Mouse (Mus musculus) heart, embryonic 16.5 days (tissue): Measurements from ENCODE around the gene Zkscan1. TPM values are rescaled to one million over a fixed set of nuclear protein-coding genes. Genes with fewer than 3 reads are reported as not detected.

Source experiments
- ATAC-seq: fragments of 200-750 bp; cut with Nextera tagmentation; replicated peaks from 2 replicates; pipeline ENCODE4 v1.8.0; 2017; ENCODE audit warnings: moderate number of reproducible peaks; ENCODE audit not compliant: insufficient read depth, low FRiP score; ENCODE audit errors: extremely low read depth
- H3K27ac ChIP-seq: fragments of 300-500 bp; sonication (generic); 2 replicates; pipeline ENCODE4 v1.5.1; 2014; ENCODE audit warnings: mild to moderate bottlenecking, low read length, control low read depth, moderate library complexity
- H3K27me3 ChIP-seq: fragments of 300-500 bp; sonication (generic); 2 replicates; pipeline ENCODE4 v1.6.1; 2014; ENCODE audit warnings: low read length, mixed read lengths; ENCODE audit not compliant: control insufficient read depth, insufficient read depth
- H3K36me3 ChIP-seq: fragments of 300-500 bp; sonication (generic); 2 replicates; pipeline ENCODE4 v1.6.1; 2014; ENCODE audit not compliant: control insufficient read depth, insufficient read depth
- H3K4me1 ChIP-seq: fragments of 300-500 bp; sonication (generic); 2 replicates; pipeline ENCODE4 v1.6.1; 2014; ENCODE audit warnings: low read length, mixed read lengths; ENCODE audit not compliant: control insufficient read depth, insufficient read depth
- H3K4me2 ChIP-seq: fragments of 300-500 bp; sonication (generic); 2 replicates; pipeline ENCODE4 v1.6.1; 2014; ENCODE audit warnings: low read depth, mild to moderate bottlenecking, control low read depth, low read length
- H3K4me3 ChIP-seq: fragments of 300-500 bp; sonication (generic); 2 replicates; pipeline ENCODE4 v1.5.1; 2014; ENCODE audit warnings: mild to moderate bottlenecking, control low read depth, low read length
- H3K9ac ChIP-seq: fragments of 300-500 bp; sonication (generic); 2 replicates; pipeline ENCODE4 v1.6.1; 2014; ENCODE audit warnings: low read length, control low read depth
- H3K9me3 ChIP-seq: fragments of 300-500 bp; sonication (generic); replicated peaks from 2 replicates; pipeline ENCODE4 v1.6.1; 2016; ENCODE audit warnings: low read length; ENCODE audit not compliant: control insufficient read depth
- WGBS: fragments of 180-500 bp; shearing (Covaris S2); extraction: QIAGEN DNeasy Blood & Tissue Kit; methylation state at CpG from one replicate; pipeline ENCODE4 v1.1.7; 2014; 5-methylcytosine and 5-hydroxymethylcytosine counted together
- polyA plus RNA-seq: library from polyadenylated mRNA; unstranded; fragments of >200 nt; fragmentation: Nextera tagmentation; extraction: Ambion mirVana; gene quantifications from 2 replicates; pipeline ENCODE4 v1.2.1, GENCODE M21; 2015

Zkscan1 gene
- polyA plus RNA-seq, 1 experiment from 2014 or later: 10.1 TPM

DNA sequence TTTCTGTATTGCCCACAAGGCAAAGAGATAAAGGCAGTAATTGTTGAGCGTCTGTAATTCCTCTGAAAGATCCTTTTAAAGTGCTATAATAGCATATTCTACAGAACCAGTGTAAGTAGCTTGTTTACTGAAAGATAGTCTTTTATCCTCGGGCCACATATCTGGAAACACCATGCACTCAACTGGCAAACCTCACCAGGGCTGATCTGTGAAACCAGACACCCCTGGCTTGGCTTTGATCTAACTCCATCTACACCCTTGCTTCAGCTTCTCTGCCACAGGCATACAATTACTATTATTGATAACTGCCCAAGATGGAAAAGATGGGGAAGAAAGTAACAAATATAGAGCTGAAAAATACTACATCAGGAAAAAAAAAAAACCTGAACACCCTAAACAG lies 377 bp upstream of the Zkscan1 start:
- Histone ChIP-seq H3K9me3 (no peaks in the 10 kb centered on the region), H3K27ac (no peak overlapping the region), H3K36me3 (0 out of 2 replicates have a peak, but pooled peaks cover 2% of the 10 kb centered on the region), H3K4me3 (peak overlapping the region; percentile 100), H3K9ac (peak overlapping the region; percentile 99; the same call in 1 of the 2 replicates), H3K4me2 (peak overlapping the region; percentile 85), H3K27me3 (no peaks in the 10 kb centered on the region), H3K4me1 (peaks cover 8% of the 10 kb centered on the region)
- no peak for ATAC-seq
- WGBS: 46% methylated on average over 2 of the region's 2 CpGs

DNA sequence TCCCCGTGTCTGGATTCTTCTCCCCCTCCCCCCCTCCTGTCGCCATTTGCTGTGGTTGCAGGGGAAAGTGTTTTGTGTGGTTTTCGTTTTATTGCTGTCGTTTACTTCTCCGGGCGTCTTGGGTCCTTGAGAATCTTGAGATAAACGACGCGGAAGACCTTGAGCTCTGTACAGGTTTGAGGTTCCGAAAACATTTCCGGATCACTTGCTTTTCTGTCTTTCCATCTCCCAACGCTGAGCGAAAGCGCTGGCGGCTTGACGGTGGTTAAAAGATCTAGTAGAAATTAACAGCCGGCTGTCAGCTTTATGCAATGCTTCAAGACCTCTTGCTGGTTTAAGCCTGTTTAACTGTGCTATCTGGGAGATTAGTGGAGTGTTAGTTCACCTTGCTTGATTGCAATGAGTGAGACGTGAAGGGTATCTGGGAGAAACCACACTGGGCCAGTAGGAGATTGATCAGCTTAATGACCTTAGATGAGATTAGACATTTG lies 582 bp downstream of the Zkscan1 start:
- Histone ChIP-seq H3K9ac (peak overlapping the region; percentile 99), H3K4me1 (peaks cover 8% of the 10 kb centered on the region), H3K4me3 (peak overlapping the region; percentile 100), H3K4me2 (peak overlapping the region; percentile 85), H3K27ac (peak overlapping the region; percentile 91), H3K9me3 (no peaks in the 10 kb centered on the region), H3K27me3 (no peaks in the 10 kb centered on the region), H3K36me3 (0 out of 2 replicates have a peak, but pooled peaks cover 2% of the 10 kb centered on the region)
- under 1% methylated on average over 18 of the region's 18 CpGs for WGBS
- ATAC-seq: peak; percentile 10; the same call in 1 of the 2 replicates

DNA sequence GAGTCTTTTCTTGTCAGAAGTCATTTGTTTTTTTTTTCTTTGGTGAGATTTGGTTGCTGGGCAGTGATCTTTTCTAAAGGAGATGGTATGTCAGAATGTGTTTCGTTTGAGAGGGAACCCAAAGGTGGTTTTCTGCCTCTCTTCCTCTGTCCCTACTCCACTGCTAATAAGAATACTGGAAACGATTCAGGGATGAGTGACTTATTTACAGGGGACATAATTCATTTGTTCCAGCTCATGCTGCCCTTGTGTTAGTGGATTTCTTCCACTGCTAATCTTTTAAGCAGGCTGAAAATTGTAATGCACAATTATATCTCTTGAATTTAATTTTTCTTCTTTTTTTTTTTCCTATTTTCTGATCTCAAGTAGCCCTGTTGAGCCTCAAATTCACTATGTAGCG lies 2.0 kb downstream of the Zkscan1 start:
- H3K4me1 ChIP-seq: peaks cover 8% of the 10 kb centered on the region
- H3K36me3 ChIP-seq: 0 out of 2 replicates have a peak, but pooled peaks cover 2% of the 10 kb centered on the region
- ATAC-seq: no peak
- WGBS: 82% methylated on average over 3 of the region's 3 CpGs
- no peak overlapping the region for H3K4me2 ChIP-seq
- no peak overlapping the region for H3K9ac ChIP-seq
- no peaks in the 10 kb centered on the region for H3K27me3 ChIP-seq
- no peak overlapping the region for H3K4me3 ChIP-seq
- no peaks in the 10 kb centered on the region for H3K9me3 ChIP-seq
- no peak overlapping the region for H3K27ac ChIP-seq

DNA sequence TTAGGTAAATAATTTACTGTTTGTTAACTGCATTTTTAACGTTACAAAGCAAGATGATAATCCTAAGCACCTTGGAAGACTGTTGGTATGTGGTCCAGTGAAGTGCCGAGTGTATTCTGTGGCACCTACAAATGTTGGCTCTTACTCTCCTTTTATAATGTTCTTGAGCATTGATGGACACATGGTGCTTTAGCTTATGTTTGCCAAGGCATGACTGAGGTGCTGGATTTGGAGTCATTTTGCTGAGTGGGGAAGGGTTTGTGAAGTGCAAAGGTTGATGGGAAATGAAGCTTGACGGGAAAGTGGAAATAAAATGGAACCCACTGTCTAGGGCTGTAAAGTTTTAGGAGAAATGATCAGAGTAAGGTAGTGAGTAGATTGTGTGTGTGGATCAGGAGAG lies 3.5 kb downstream of the Zkscan1 start:
- no peak for ATAC-seq
- H3K4me1 ChIP-seq: peaks cover 8% of the 10 kb centered on the region
- peaks cover 8% of the 10 kb centered on the region for H3K36me3 ChIP-seq
- no peaks in the 10 kb centered on the region for H3K9me3 ChIP-seq
- WGBS: 83% methylated on average over 3 of the region's 3 CpGs
- H3K4me2 ChIP-seq: no peak overlapping the region
- no peak overlapping the region for H3K9ac ChIP-seq
- no peaks in the 10 kb centered on the region for H3K27me3 ChIP-seq
- H3K27ac ChIP-seq: no peak overlapping the region
- H3K4me3 ChIP-seq: no peak overlapping the region

DNA sequence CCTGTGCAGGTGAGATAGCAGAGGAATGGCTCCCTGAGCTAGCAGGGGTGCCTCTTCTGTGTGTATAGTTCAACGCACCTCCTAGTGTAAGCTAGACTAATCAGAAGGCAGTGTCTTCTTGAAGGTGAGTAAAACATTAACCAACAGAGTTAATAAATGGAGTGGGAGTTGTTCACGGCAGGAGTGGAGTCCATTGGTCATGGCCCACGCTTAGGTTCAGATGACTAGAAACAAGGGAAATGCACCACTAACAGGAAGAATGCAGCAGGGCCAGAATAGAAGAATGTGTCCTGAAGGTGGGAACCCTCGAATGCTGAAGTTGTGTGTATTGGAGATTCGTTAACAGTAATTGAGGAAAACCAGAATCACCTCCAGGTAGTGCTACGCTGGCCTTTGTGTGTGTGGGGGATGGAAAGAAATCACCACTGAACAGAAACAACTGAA lies 4.2 kb downstream of the Zkscan1 start:
- peaks cover 15% of the 10 kb centered on the region for H3K36me3 ChIP-seq
- H3K4me3 ChIP-seq: no peak overlapping the region
- no peak for ATAC-seq
- H3K27me3 ChIP-seq: no peaks in the 10 kb centered on the region
- no peaks in the 10 kb centered on the region for H3K9me3 ChIP-seq
- H3K27ac ChIP-seq: no peak overlapping the region
- H3K4me2 ChIP-seq: no peak overlapping the region
- H3K9ac ChIP-seq: no peak overlapping the region
- peaks cover 8% of the 10 kb centered on the region for H3K4me1 ChIP-seq
- 88% methylated on average over 6 of the region's 6 CpGs for WGBS

DNA sequence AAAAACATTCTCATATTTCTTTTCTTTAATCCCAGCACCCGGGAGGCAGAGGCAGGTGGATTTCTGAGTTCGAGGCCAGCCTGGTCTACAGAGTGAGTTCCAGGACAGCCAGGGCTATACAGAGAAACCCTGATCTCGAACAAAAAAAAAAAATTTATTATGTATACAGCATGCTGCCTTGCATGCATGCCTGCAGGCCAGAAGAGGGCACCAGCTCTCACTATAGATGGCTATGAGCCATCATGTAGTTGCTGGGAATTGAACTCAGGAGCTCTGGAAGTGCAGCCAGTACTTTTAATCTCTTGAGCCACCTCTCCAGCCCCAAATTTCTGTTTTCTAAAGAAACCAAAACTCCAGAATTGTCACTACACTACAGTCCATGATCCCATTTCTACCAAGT lies 5.4 kb downstream of the Zkscan1 start:
- Histone ChIP-seq H3K9ac (no peak overlapping the region), H3K27me3 (no peaks in the 10 kb centered on the region), H3K4me1 (peaks cover 8% of the 10 kb centered on the region), H3K4me3 (no peak overlapping the region), H3K27ac (no peak overlapping the region), H3K9me3 (no peaks in the 10 kb centered on the region), H3K36me3 (peaks cover 24% of the 10 kb centered on the region), H3K4me2 (no peak overlapping the region)
- WGBS: 78% methylated on average over 3 of the region's 3 CpGs
- ATAC-seq: no peak

DNA sequence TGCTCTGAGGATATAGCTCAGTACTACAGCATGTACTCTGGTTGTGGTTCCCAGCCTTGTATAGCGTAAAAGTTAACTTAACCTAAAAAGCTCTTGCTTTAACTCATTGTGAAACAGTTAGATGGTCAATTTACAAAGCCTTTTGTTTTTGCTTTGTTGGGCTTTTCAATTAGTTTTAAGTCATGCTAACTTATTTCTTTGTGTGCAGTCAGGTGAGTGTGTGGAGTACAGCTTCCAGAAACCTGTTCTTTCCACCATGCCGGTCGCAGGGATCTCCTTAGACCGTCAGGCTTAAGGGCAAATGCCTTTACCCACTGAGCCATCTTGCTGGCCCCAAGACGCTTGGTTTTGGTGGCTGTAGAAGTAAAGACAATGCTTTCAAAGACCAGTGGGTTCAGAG lies 5.9 kb downstream of the Zkscan1 start:
- Histone ChIP-seq H3K4me3 (no peak overlapping the region), H3K4me2 (no peak overlapping the region), H3K27me3 (no peaks in the 10 kb centered on the region), H3K36me3 (peaks cover 26% of the 10 kb centered on the region), H3K9ac (no peak overlapping the region), H3K27ac (no peak overlapping the region), H3K4me1 (peaks cover 8% of the 10 kb centered on the region), H3K9me3 (no peaks in the 10 kb centered on the region)
- ATAC-seq: no peak
- WGBS: 94% methylated on average over 5 of the region's 5 CpGs

DNA sequence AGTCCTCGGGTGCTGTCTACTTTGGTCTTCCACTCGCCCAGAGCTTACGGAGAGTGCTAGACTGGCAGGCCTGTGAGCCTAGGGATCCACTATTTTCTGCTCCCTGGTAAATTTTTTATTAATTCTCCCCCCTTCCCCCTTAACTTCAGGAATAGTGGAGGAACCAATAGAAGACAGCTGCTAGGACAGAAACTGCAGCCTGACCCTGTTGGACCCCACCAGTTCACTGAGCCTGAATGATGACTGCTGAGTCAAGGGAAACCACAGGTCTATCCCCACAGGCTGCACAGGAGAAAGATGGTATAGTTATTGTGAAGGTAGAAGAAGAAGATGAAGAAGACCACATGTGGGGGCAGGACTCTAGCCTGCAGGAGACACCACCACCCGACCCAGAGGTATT lies 7.9 kb downstream of the Zkscan1 start:
- no peak overlapping the region for H3K4me2 ChIP-seq
- no peaks in the 10 kb centered on the region for H3K27me3 ChIP-seq
- H3K9ac ChIP-seq: no peak overlapping the region
- no peak for ATAC-seq
- H3K4me3 ChIP-seq: no peak overlapping the region
- H3K36me3 ChIP-seq: peaks cover 41% of the 10 kb centered on the region
- WGBS: 91% methylated on average over 4 of the region's 4 CpGs
- no peak overlapping the region for H3K27ac ChIP-seq
- H3K4me1 ChIP-seq: no peaks in the 10 kb centered on the region
- no peaks in the 10 kb centered on the region for H3K9me3 ChIP-seq

DNA sequence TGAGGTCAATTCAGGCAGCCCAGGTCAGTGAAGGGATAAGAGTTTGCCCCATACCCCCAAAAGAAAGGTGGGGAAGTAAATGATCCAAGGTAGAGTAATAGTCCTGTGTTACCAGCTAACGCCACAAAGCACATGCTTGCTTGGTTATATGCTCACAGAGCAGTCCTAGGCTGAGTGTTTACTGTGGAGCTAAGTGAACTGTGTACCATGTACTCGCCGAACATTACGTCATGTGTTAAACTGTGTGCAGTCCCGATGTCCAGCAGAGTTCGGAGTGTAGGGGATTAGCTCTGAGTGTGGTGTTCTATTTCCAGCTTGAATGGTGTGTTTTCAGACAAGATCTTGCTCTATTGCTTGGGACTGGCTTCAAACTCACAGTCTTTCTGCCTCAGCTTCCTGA lies 9.6 kb downstream of the Zkscan1 start:
- no peak overlapping the region for H3K9ac ChIP-seq
- H3K36me3 ChIP-seq: peaks cover 56% of the 10 kb centered on the region
- no peak overlapping the region for H3K27ac ChIP-seq
- H3K4me2 ChIP-seq: no peak overlapping the region
- no peaks in the 10 kb centered on the region for H3K27me3 ChIP-seq
- WGBS: 91% methylated on average over 6 of the region's 6 CpGs
- no peaks in the 10 kb centered on the region for H3K4me1 ChIP-seq
- no peaks in the 10 kb centered on the region for H3K9me3 ChIP-seq
- H3K4me3 ChIP-seq: no peak overlapping the region
- no peak for ATAC-seq
